Mouse (Mus musculus): Measurements from ENCODE around the gene Olfr279.

GRCm38 (mm10) chr15:98474958-98475357 lies 17.2 kb upstream of the Olfr279 start:
- TF ChIP-seq HCFC1 (IDR thresholded peaks at IDR 0.05; ENCODE audit: borderline replicate concordance, insufficient read depth, low read length) (no peak), ZNF384 (IDR thresholded peaks at IDR 0.05; ENCODE audit: low read depth, low read length) (no peak), MAFK (IDR thresholded peaks at IDR 0.05; ENCODE audit: insufficient read depth, low read depth, low read length) (no peak), CHD2 (IDR thresholded peaks at IDR 0.05; ENCODE audit: low read depth, low read length) (no peak)

Measured in ES-E14 (cell line).